Mouse (Mus musculus) CH12.LX (cell line): ENCODE measurements around the gene Bcl2l11. TPM values are rescaled to one million over a fixed set of nuclear protein-coding genes. Genes with fewer than 3 reads are reported as not detected.

Source experiments
- DNase-seq: peaks from one replicate; pipeline ENCODE4 v3.0.0-alpha.2; 2013; ENCODE audit errors: extremely low read depth
- H3K27ac ChIP-seq: 2 replicates; pipeline ENCODE4 v1.5.1; 2012; ENCODE audit warnings: low read depth, mild to moderate bottlenecking, control low read depth, moderate library complexity; ENCODE audit not compliant: insufficient read depth
- H3K27me3 ChIP-seq: replicated peaks from 2 replicates; pipeline ENCODE3; 2012; ENCODE audit warnings: inconsistent platforms
- H3K36me3 ChIP-seq, 2 experiments: replicated peaks in 1 of 2; 2 replicates each; pipeline versions ENCODE3 to v1.6.1; 2012; ENCODE audit warnings: inconsistent platforms in 1 of 2, low read length in 1 of 2, mild to moderate bottlenecking in 1 of 2, mixed read lengths in 1 of 2, moderate library complexity in 1 of 2; ENCODE audit not compliant: control insufficient read depth in 1 of 2, insufficient read depth in 1 of 2
- H3K4me1 ChIP-seq, 2 experiments: 2 replicates each; pipeline ENCODE4 v1.6.1; 2012; ENCODE audit warnings: inconsistent platforms in 1 of 2, moderate library complexity in 1 of 2; ENCODE audit not compliant: insufficient read depth in 2 of 2, control insufficient read depth in 1 of 2
- H3K4me2 ChIP-seq: 2 replicates; pipeline ENCODE4 v1.6.1; 2012; ENCODE audit warnings: low read depth, mild to moderate bottlenecking, control low read depth; ENCODE audit not compliant: poor library complexity, insufficient read depth, severe bottlenecking
- H3K4me3 ChIP-seq, 3 experiments: fragments of 150-350 bp in 1 of 3; sonication (generic) in 1 of 3; replicated peaks in 1 of 3; 2 replicates each; pipeline versions ENCODE3 to v1.5.1; 2011 to 2012; ENCODE audit warnings: low read depth in 2 of 3, low read length in 2 of 3, mild to moderate bottlenecking in 2 of 3, moderate library complexity in 2 of 3, control low read depth in 1 of 3, improper control_type of control experiment in 1 of 3, inconsistent platforms in 1 of 3, mixed read lengths in 1 of 3; ENCODE audit not compliant: poor library complexity in 1 of 3
- H3K79me2 ChIP-seq: replicated peaks from 2 replicates; pipeline ENCODE4 v1.6.1; 2012; ENCODE audit warnings: mild to moderate bottlenecking, moderate library complexity; ENCODE audit not compliant: control insufficient read depth, poor library complexity, insufficient read depth, severe bottlenecking; ENCODE audit errors: extremely low read depth
- H3K9ac ChIP-seq: 2 replicates; pipeline ENCODE4 v1.6.1; 2012; ENCODE audit warnings: low read depth, mild to moderate bottlenecking, control low read depth, moderate library complexity; ENCODE audit not compliant: insufficient read depth
- H3K9me3 ChIP-seq: replicated peaks from 2 replicates; pipeline ENCODE3; 2012; ENCODE audit warnings: low read length, inconsistent platforms, mixed read lengths
- CHD1 ChIP-seq: IDR thresholded peaks from 2 replicates; pipeline ENCODE4 v1.6.1; 2012; ENCODE audit warnings: low read depth, low read length, improper control_type of control experiment, inconsistent platforms
- CTCF ChIP-seq, 2 experiments: IDR thresholded peaks in 1 of 2; conservative IDR thresholded peaks in 1 of 2; 2 replicates each; pipeline ENCODE4 v1.5.1; 2011 to 2012; ENCODE audit warnings: low read depth in 2 of 2, low read length in 2 of 2, improper control_type of control experiment in 1 of 2, inconsistent platforms in 1 of 2, mild to moderate bottlenecking in 1 of 2, moderate library complexity in 1 of 2
- E2F4 ChIP-seq: IDR thresholded peaks from 2 replicates; pipeline ENCODE4 v1.6.1; 2011; ENCODE audit warnings: low read depth, low read length, improper control_type of control experiment; ENCODE audit not compliant: insufficient replicate concordance
- EP300 ChIP-seq: IDR thresholded peaks from 2 replicates; pipeline ENCODE4 v1.6.1; 2011; ENCODE audit warnings: low read length, improper control_type of control experiment
- HCFC1 ChIP-seq: IDR thresholded peaks from 2 replicates; pipeline ENCODE4 v1.6.1; 2012; ENCODE audit warnings: low read depth, mild to moderate bottlenecking, inconsistent platforms, low read length, improper control_type of control experiment
- JUN ChIP-seq: IDR thresholded peaks from 2 replicates; pipeline ENCODE4 v1.6.1; 2011; ENCODE audit warnings: low read depth, mild to moderate bottlenecking, low read length, improper control_type of control experiment, moderate library complexity; ENCODE audit not compliant: insufficient read depth
- USF1 ChIP-seq: IDR thresholded peaks from 2 replicates; pipeline ENCODE4 v1.6.1; 2014; ENCODE audit warnings: low read depth, mild to moderate bottlenecking, inconsistent platforms, low read length, improper control_type of control experiment
- dilution Hi-C: fragments of 300-500 bp; cut with MboI; formaldehyde crosslinking; loops from 2 replicates; pipeline ENCODE4 v1.14.3; 2020; ENCODE audit warnings: low sequenced_read_pairs; ENCODE audit not compliant: extremely low pct_unique_long_range_greater_than_20kb, extremely low pct_ligation_motif_present
- in situ Hi-C: fragments of 300-500 bp; cut with MboI; formaldehyde crosslinking; loops from 3 replicates; pipeline ENCODE4 v1.14.3; 2019; ENCODE audit warnings: low sequenced_read_pairs, low pct_ligation_motif_present, low pct_unique_long_range_greater_than_20kb, mixed read lengths
- polyA plus RNA-seq: library from polyadenylated mRNA; unstranded; fragments of >175 nt; gene quantifications from 2 replicates; pipeline ENCODE4 v1.2.1, GENCODE M21; 2012; ENCODE audit warnings: low read depth; ENCODE audit not compliant: insufficient read length
- total RNA-seq, 2 experiments: library from RNA; depleted of rRNA; stranded (reverse); fragments of 300-350 nt in 1 of 2; fragments of >200 nt in 1 of 2; gene quantifications; 2 replicates each; pipeline ENCODE4 v1.2.3; 2012 to 2014

Bcl2l11 gene
- total and polyA plus RNA-seq, 3 experiments: 7.8 to 24.6 (median 11.6) TPM

DNA sequence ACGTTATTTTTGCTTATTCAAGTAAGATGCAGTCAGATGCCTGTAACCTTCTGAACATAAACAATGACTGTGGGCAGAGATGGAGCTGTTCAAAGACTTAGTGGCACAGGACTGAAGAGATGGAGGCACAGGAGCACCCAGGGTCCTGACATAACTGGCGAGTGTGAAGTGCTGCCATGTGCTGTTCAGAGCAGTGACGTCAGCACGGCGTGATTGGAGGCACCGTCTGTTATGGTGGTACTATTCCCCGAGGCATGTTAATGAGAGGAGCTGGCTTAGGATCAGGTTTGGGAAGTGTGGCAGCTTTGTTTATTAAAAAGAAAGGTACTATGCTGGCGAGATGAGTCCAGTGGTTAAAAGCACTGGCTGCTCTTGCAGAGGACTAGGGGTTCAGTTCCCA is 13.1 kb downstream of the Bcl2l11 start:
- TF ChIP-seq E2F4: no peak
- dilution Hi-C loops: no loop called here

DNA sequence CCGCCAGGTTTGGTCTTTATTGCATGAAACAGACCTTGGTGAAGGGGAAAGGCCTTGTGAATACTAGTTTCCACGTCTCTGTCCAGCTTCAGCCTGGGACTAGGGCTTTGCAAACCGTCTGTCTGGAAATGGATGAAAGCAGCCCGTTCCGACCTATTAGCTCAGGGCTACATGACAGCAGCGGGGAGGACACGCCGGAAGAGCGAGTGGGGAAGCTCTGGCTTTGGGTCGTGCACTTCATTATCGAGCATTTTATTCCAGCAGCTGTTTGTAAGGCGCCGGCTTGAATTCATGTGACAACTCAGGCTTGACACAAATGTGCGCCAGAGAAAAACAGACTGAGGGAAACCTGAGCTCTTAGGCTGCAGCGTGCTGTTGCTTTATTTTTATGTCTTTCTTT is 13.9 kb downstream of the Bcl2l11 start:
- Histone ChIP-seq H3K4me1 (peaks cover 8 to 47% of the 10 kb centered on the region in 2 experiments), H3K79me2 (no peaks in the 10 kb centered on the region), H3K27me3 (no peaks in the 10 kb centered on the region), H3K4me2 (no peak overlapping the region), H3K9ac (no peak overlapping the region), H3K36me3 (peaks cover 0 to 84% of the 10 kb centered on the region in 2 experiments), H3K4me3 (no peak overlapping the region), H3K27ac (no peak overlapping the region), H3K9me3 (no peaks in the 10 kb centered on the region)
- DNase-seq: no peak
- dilution Hi-C loops: no loop called here
- in situ Hi-C loops: no loop called here
- no peak for TF ChIP-seq CHD1
- TF ChIP-seq, all 38 proteins: peak for 0

More for the DNA sequence above, 13.1 kb downstream of the Bcl2l11 start:
- in situ Hi-C loops: no loop called here
- H3K9me3 ChIP-seq: no peaks in the 10 kb centered on the region
- H3K79me2 ChIP-seq: no peaks in the 10 kb centered on the region
- H3K4me1 ChIP-seq: peaks cover 14 to 56% of the 10 kb centered on the region in 2 experiments
- H3K4me2 ChIP-seq: no peak overlapping the region
- DNase-seq: no peak
- no peaks in the 10 kb centered on the region for H3K27me3 ChIP-seq
- H3K4me3 ChIP-seq: no peak overlapping the region
- peaks cover 0 to 83% of the 10 kb centered on the region in 2 experiments for H3K36me3 ChIP-seq
- H3K9ac ChIP-seq: no peak overlapping the region
- H3K27ac ChIP-seq: no peak overlapping the region

DNA sequence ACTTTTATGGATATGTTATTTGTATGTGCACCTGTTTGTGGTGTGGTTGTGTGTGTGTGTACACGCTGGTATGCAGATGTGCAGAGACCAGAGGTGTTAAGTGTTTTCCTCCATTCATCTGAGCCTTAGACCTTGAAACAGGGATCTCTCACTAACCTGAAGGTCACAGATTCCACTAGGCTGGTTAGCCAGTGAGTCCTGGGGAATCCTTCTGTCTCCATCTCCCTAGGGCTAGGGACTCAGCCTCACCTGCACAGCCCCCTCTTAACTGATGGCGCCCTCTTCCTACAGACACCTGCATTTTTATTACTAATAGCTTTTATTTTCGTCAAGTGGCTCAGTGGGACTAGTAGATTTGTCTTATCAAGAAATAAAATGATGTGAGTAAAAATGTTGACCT is 14.3 kb downstream of the Bcl2l11 start:
- TF ChIP-seq HCFC1 (no peak), JUN (no peak), USF1 (no peak), CTCF (conservative IDR thresholded peaks at IDR 0.05 in 1 of 2, IDR thresholded peaks at IDR 0.05 in 1 of 2; ENCODE audit: low read depth in 2 of 2, low read length in 2 of 2) (peak in 1 of 2 experiments; percentile 21; a peak in 1 of 4 replicates), EP300 (no peak)
- TF ChIP-seq, all 38 proteins: peak for 1
- no peaks in the 10 kb centered on the region for H3K9me3 ChIP-seq
- H3K27ac ChIP-seq: no peak overlapping the region
- no peaks in the 10 kb centered on the region for H3K27me3 ChIP-seq
- dilution Hi-C loops (no loop called here), in situ Hi-C loops (no loop called here)
- H3K9ac ChIP-seq: no peak overlapping the region
- peaks cover 7 to 44% of the 10 kb centered on the region in 2 experiments for H3K4me1 ChIP-seq
- H3K36me3 ChIP-seq: peaks cover 0 to 86% of the 10 kb centered on the region in 2 experiments
- H3K4me3 ChIP-seq: no peak overlapping the region
- DNase-seq: no peak
- no peaks in the 10 kb centered on the region for H3K79me2 ChIP-seq
- H3K4me2 ChIP-seq: no peak overlapping the region
